Mouse (Mus musculus) cerebellum, adult 11 months (tissue): ENCODE measurements around the gene Gm10135.
"Not testable (repeated sequence)": the region's sequence is repeated elsewhere in the genome, so short reads cannot be mapped to it uniquely, and the experiment has no call there.

Experiments
- DNase-seq: peaks from one replicate; pipeline ENCODE4 v3.0.0; 2022

Gene Gm10135

DNA sequence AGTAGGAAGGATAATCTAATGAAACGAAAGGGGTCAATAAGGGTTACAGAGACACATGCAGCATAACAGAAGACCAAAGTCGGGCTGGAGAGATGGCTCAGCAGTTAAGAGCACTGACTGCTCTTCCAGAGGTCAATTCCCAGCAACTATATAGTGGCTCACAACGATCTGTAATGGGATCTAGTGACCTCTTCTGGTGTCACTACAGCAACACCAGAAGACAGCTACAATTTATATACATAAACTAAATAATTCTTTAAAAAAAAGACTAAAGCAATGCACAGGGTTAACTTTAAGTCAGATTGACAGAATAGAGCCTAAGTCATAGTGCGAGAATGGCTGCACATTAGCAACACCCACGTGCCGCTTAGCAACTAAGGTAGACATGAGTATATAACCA lies 14.4 kb downstream of the Gm10135 start:
- DNase-seq: no peak

DNA sequence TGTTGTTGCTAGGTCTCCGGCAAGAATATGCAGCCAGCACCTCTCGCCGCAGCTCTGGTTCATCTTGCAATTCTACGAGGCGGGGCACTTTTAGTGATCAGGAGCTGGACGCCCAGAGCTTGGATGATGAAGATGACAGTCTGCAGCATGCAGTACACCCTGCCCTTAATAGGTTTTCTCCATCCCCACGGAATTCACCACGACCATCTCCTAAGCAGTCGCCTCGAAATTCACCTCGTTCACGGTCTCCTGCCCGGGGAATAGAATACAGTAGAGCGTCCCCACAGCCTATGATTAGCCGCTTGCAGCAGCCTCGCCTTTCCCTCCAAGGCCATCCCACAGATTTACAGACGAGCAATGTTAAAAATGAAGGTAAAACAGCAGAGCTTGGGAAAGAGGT lies 17.2 kb downstream of the Gm10135 start:
- no peak for DNase-seq

DNA sequence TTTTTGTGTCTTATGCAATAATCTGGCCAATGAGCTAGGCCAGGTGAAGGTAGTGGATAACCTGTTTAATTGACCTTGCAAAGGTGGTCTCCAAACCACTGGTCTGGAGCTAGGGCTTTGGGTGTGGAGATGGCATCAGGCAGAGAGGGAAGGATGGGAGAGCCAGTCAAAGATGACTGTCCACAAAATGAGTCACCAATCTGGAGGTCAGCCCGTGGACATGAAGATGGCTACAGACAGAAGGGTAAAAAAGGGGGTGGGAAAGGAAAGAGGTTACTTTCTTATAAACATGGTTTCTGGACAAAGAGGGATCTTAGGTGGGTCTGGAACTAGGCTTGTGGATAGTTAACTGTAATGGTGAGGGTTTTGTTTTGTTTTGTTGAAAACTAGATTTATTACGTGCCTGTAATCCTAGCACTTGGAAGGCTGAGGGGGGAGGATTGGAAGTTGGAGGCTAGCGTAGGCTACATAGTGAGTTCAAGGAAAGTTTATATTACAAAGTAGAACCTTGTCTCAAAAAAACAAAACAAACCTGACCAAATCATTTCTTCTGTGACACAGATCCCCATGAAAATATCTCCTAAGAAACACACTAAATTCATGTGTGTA lies 20.4 kb downstream of the Gm10135 start:
- no peak for DNase-seq

DNA sequence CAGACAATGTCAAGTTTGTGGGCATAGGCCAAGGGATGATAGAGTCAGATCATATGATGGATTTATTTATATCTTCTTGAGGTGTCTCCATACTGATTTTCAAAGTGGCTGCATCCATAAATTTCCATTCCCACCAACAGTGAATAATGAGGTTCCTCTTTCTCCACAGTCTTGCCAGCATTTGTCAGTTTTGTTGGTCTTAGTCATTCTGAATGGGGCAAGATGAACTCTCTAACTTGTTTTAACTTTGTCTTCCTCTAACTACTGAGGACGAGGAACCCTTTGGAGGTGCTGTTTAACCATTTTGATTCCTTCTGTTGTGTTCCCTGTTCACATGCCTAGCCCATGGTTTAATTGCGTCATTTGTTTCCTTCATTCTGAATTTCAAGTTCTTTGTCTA lies 24.2 kb downstream of the Gm10135 start:
- DNase-seq: no peak

DNA sequence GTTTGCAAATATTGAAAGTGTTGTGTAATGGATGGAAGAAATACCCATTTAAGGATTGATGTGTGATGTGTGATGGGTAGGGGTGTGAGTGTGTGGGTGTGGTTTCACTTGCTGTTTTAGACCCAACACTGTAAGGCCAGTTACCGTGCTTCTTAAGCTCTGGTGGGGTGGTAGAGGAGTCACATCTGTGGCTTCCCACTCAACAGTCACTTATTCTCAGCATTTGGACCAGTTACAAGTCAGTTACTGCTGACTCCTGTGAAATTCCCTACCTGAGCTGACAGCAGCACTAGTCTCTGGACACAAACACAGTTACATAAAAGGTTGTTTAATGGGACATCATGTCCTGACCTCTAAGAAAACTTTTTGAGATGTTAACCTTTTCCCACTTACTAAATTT lies 26.4 kb downstream of the Gm10135 start:
- DNase-seq: no peak

DNA sequence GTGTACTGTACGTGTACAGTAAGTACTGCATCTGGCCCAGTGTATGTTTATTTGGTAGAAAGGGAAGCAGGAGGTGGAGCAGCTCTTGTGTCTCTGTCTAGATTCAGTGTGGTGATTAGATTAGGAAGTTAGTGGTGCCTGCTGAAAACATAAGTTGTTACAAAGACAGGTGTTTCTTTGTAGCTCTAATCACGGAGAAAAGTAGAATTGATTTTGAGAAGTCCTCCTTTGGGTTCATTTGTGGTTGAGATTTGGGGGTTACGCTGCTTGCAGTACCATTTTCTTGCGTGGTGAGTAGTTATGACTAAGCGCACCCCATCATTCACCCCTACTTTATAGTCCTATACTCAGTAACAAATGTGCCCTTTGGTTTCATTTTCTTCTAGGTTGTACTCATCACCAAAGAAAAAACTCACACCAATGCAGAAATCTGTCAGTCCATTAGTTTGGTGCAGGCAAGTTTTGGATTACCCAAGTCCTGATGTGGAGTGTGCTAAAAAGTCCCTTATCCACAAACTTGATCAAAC lies 33.5 kb downstream of the Gm10135 start:
- no peak for DNase-seq

DNA sequence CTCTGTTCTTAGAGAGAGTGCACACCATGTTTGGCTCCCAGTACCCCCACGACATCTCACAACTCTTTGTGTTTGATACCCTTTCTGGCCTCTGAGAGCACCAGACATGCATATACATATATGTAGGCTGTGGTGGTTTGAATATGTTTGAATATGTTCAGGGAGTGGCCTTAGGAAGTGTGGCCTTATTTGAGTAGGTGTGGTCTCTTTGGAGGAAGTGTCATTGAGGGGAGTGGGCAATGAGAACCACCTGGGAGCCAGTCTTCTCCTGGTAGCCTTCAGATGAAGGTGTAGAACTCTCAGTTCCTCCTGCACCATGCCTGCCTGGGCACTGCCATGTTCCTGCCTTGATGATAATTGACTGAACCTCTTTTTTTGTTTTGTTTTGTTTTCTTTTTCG lies 35.2 kb downstream of the Gm10135 start:
- DNase-seq: no peak

DNA sequence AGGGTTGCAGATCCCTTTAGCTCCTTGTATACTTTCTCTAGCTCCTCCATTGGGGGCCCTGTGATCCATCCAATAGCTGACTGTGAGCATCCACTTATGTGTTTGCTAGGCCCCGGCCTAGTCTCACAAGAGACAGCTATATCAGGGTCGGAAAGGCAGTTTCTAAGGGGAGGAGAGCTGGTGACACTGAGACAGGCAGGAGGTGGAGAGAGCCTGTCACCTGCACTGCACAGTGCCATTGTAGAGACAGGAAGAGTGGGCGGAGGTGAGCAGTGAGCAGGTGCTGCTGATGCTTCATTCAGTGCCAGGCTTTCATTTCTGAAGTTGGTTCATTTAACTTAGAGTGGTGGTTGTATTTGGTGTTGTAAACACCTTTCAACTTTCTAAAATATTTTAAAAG lies 36.1 kb downstream of the Gm10135 start:
- not testable (repeated sequence) for DNase-seq

DNA sequence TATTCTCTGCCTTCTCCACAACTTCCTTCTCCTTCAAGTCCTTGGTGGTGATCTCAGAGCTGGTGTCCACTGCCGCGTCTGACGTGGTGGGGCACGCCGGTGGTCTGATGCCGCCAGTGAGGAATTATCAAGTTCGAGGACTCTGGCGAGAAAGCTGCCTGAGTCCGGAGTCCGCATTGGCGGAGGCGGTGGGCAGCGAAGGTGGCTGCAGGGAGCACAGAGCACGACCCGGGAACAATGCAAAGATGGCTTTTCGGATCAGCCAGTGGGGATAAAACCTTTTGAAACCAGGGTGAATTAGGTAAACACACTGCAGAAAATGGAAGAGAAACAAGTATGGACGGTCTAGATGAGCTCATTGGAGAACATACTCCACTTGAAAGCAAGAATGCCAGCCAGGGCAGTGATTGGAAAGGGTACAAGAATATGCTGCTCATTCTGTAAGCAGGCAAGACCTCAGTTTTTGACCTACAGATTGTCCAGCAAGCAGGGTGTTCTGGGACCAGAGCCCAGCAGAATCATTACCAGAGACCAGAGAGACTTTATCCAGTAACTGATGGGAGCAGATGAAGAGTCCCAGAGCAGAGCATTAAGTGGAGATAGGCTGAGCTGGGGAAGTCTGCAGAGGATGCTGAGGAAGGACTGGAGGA lies 41.4 kb downstream of the Gm10135 start:
- DNase-seq: no peak

DNA sequence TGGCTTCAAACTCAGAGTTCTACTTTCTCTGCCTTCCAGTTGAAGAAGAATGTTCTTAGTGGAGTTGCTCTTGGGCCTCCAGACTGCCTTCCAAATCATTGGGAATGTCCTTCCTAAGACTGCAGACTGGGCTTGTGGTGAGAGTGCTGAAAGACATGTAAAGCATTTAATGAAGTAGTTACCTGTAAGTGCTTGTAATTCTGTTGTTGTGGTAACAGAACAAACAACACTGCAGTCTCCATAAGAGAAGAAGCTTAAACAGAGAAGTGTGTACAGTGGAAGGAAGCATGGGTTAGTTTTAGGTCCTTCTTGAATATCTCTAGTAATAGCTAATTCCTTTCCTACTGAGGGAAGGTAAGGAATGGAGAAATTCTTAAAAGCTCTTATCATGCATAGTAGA lies 47.4 kb downstream of the Gm10135 start:
- DNase-seq: no peak

DNA sequence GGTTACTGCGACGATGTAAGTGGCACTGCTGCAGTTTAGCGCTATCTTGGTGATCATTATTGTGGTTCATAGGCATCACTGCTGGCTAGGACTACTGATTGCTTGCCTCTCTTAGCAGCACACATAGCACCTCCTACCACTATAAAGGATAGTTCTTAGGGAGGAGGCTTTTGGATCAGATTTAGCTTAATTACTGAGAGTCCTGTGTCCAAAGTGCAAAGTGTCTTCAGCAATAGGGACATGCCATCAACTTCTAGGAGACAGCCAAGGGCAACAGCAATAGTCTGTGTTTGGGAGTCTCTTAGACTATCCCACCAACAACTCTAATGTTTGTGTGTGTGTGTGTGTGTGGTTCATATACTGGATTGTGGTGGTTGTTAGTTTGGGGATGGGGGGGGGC lies 51.7 kb downstream of the Gm10135 start:
- no peak for DNase-seq

DNA sequence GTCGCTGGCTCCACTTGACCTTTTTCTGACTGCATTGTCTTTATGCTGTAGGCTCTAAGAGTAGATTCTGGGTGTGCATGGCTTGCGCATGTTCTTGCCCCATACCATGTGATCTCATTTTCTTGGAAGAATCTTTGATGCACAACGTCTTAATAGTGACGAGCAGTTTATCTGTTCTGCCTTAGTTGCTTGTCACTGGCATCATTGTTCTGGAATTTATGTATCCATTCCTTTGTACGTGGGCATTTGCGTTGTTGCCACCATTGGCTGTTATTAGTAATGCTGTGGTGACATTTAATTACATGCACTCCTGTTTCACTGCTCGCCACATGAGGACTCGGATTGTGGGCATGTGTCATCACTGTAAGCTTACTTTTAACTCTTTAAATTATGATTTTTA lies 53.3 kb downstream of the Gm10135 start:
- DNase-seq: no peak

DNA sequence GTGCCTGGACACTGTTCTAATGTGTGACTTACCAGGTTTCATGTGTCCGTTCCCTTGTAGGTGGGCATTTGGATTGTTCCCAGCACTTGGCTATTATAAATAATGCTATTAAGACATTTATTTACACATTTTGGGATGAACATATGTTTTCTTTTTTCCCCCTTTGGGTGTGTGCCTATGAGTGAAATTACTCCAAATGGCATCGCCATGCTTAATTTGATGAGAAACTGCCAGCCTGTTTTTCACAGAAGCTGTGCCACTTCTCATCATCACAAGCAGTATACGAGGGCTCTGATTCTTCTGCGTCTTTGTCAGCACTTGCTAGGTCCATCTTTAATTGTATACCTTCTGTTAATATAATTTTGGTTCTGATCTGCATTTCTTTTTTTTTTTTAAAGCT lies 54.1 kb downstream of the Gm10135 start:
- no peak for DNase-seq

DNA sequence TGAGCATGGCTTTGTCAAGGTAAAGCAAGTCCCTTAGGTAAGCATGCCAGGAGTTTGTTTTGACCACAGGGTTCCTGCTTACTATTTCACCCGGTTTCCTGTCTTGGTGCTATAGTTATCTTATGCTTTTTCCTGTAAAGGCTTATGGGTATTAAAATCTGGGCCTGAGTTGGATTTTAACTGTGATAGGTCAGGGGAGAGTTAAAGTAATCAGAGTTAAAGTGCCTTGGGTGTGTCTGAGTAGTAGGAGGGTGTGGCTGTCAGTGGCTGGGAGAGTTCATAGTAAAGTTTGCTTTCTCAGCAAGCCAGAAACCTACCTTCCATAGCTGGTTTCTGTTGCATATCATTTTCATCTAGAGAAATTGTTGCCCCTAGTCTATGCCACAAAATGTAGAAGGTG lies 57.7 kb downstream of the Gm10135 start:
- DNase-seq: no peak

DNA sequence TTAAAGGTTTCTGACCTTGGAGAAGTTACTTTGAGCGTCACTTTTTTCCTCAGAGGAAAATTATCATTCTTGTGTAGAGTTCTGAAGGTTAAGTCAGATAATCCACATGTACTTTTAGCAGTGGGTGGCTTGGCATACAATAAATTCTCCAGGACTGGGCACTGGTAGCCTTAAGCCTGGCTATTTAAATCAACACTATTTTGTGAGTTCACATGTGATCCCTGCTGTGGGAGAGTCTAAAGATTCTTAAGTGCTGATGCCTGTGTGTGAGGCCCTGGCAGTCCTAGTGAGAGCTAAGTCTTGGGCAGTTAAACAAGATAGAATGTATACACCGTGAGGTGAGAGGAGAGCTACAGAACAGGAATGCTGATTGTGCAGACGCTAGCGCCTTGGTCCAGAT lies 58.5 kb downstream of the Gm10135 start:
- no peak for DNase-seq
